Mouse (Mus musculus) frontal cortex, adult 2 months (tissue): ENCODE data around the gene Slc24a3. TPM values are rescaled to one million over a fixed set of nuclear protein-coding genes. Genes with fewer than 3 reads are reported as not detected.

Source experiments
- DNase-seq, 2 experiments: peaks; one replicate each; pipeline ENCODE4 v3.0.0; 2022; ENCODE audit warnings: low spot score in 1 of 2; ENCODE audit errors: extremely low spot score in 1 of 2
- polyA plus RNA-seq: library from polyadenylated mRNA; depleted of rRNA; stranded (reverse); fragments of >200 nt; gene quantifications from 2 replicates; pipeline ENCODE4 v1.2.3, GENCODE M21; 2012

Slc24a3 gene
- polyA plus RNA-seq, 1 experiment = 63.8 TPM

- peak; percentile 15 to 59 for DNase-seq
Measured at GRCm38 (mm10) chr2:145342956-145343355, 175.4 kb downstream of the Slc24a3 start.

DNA sequence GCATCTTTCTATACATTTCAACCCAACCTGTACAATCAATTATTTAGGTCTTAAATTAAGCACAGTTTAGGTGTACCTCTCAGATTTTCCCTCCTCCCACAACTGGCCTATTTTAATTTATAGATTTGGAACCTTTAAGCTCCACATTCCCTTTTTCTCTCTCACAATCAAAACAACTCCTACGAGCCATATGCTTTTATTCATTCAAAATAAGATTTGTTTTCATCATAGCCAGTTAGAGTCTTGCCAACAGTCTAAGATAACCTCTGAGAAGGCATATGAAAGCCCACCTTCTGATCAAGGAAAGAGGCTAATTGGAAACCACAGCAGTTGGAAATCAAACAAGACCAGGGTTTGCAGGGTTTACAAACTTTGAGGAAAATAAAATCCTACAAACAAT, 177.0 kb downstream of the Slc24a3 start:
- DNase-seq = peak in 1 of 2 experiments; percentile 52

DNA sequence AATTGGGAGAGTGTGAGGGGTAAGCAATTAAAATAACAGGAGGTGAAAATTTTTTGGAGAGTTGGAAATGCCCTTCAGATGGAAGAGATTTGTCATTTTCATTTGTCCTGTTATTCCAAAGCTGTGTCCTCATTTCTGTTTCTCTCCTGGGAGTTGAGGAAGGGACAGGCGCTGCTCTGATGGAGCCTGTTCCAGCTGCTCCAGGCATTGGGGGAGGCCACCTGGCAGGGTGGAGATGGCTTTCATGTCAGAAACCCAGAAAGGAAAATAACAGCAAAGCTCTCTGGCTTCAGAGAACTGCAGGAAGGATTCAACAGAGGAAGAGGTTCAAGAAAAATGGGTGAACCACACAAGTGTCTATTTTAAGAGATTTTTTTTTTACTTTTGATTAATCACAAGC, 186.2 kb downstream of the Slc24a3 start:
- DNase-seq = no peak

DNA sequence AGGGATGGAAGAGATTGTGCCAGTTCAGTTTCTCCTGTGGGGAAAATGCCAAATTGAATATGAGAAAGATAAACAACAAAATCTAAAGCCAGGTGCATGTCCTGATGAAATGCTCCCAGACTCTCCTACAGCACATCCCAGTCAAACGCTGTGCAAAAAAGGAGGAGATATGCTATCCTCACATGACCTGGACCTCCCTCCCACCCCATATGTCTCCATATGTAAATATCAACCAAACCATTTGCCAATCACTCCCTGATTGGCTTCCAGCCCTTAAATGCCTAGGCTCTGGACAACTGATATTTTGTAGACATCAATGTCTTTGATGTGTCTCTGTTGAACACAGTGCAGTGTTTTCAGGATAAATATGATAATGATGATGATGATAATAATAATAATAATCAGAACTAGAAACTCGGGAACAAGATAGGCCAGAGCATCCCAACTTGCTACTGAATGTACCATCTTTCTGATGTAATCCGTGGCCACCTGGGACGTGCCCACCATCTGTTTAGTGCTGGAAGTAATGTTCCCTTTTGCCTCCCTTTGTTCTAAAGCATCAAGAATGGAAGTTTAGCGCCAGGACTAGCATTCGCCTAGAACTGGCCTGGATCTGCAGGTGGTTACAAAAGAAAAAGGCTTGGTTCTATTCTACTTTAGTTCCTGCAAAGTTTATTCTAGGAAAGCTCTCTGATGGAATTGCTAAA, 190.8 kb downstream of the Slc24a3 start:
- DNase-seq = no peak

DNA sequence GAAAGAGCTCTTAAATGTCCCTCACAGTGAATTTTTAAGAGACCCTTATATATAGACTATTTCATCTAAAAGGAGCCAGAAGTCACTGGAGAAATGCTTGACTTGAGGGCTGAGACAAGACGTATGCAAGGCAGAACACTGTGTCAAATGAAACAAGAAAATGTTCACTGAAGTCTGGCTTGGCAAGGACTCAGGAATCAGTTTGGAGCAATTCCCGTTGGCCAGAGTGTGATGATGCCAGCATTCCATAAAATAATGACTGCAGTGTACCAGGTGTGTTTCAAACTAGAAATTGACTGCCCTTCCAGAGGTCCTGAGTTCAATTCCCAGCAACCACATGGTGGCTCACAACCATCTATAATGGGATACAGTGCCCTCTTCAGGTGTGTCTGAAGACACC, 196.1 kb downstream of the Slc24a3 start:
- no peak for DNase-seq

- no peak for DNase-seq
Measured at GRCm38 (mm10) chr2:145368701-145369100, 201.1 kb downstream of the Slc24a3 start.

DNA sequence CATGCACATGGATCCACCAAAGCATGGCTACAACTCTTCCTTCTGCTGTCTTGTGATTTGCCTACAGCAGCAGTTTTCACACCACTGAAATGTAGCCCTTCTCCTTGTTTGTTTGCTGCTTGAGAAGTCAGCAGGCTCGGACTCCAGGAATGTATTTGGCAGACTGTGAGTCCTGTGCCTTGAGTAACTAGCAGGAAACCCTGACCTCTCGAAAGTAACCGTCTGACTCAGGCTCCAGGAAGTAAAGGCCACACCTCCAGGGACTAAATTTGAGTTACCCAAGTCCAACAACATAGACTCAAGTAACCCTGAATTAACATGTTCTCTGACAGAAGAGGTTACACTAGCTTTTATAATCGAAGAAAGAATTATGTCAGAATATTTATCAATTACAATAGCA, 203.2 kb downstream of the Slc24a3 start:
- no peak for DNase-seq

DNA sequence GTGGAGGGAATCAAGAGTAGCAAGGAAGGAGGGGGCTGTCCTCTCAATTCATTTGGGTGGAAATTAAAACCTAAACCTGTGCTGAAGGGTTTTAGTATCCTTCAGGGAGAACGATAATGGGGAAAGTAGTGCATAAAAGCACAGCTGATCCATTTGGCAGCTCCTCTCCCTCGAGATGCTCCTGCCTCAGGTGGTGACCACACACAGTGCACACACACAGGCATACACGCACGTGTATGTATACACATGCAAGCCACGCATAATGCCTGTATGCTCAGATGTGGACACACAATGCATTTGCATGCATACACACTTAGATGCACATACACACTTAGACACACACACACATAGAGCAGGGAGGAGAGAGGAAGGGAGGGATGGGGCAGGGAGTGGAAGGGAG, 206.2 kb downstream of the Slc24a3 start:
- no peak for DNase-seq

GRCm38 (mm10) chr2:145382908-145383770, 215.6 kb downstream of the Slc24a3 start:
- DNase-seq = peak in 1 of 2 experiments; percentile 66

GRCm38 (mm10) chr2:145384221-145384620, 216.7 kb downstream of the Slc24a3 start:
- DNase-seq = no peak

GRCm38 (mm10) chr2:145385220-145385619, 217.7 kb downstream of the Slc24a3 start:
- DNase-seq = no peak

- DNase-seq = no peak
Measured at GRCm38 (mm10) chr2:145385773-145386172, 218.2 kb downstream of the Slc24a3 start.

- DNase-seq = no peak
Measured at GRCm38 (mm10) chr2:145395804-145396203, 228.2 kb downstream of the Slc24a3 start.

DNA sequence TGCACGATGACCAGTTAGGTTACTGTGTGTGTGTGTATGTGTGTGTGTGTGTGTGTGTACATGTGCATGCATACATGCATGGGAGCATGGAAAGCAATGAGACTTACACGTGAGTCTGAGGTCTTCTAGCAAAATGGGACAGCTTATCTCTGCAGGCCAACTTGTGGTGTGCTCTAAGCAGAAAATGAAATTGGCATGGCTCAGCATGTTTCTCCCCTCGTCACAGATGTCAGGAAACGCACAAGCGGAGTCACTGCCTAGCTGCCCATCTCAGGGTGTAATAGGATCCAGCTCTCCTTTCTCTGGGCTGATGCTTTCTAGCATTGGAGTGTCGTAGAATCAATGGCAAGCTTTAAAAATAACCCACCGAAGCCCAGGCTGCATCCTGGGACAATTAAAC, 229.0 kb downstream of the Slc24a3 start:
- DNase-seq = no peak

GRCm38 (mm10) chr2:145397456-145398206, 230.1 kb downstream of the Slc24a3 start:
- no peak for DNase-seq

- no peak for DNase-seq
Measured at GRCm38 (mm10) chr2:145401240-145401805, 233.8 kb downstream of the Slc24a3 start.

- no peak for DNase-seq
Measured at GRCm38 (mm10) chr2:145401996-145402395, 234.4 kb downstream of the Slc24a3 start.

- no peak for DNase-seq
Measured at GRCm38 (mm10) chr2:145404818-145405531, 237.4 kb downstream of the Slc24a3 start.

DNA sequence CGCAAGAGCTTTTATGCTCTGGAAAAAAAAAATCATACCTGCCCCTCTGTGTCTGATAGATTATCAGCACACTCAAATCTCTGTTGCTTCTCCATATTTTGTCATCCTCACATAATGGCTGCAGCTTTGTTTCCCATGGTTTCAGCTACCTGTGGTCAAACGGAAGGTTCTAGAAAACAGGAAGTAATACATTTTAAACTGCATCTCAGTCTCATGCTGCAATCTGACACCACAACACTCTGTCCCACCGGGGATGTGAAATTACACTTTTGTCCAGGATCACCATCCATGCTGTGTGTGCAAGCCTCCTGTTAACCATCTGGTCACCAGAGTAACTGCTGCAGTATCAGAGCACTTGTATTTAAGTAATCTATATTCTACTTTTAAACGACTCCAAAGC, 238.2 kb downstream of the Slc24a3 start:
- no peak for DNase-seq

- DNase-seq = peak; percentile 9 to 23
Measured at GRCm38 (mm10) chr2:145417738-145418137, 250.2 kb downstream of the Slc24a3 start.
